ENCODE assay signal across 19 mouse cellular contexts in the genomic region with DNA sequence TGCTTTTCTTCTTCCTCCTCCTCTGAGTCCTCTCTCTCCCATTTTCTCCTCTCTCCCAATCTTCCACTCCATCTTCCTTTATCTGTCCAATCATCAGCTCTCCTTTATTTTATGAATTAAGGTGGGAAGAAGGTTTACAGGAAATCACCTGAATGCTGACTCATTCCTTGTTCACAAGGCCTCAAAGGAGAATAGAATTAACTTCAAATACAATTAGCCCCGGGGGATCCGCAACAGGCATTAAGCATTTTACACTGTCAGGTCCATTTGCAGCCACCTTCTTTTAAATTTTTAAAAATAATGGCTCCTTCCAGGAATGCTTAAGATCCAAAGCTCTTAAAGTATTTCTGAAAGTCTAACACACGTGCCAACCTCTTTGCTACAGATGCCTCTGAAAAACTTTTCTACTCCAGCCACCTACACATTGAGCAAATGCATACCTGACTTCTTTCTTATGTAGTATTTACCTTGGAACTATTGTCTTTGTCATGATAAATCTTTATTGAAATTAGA.
"Had no signal": no experiment of that assay in that cellular context is flagged by ENCODE, and none has a peak within 500 bp of the region (broad histone marks: within the 10 kb centered on the region; RNA-seq: fewer than 3 reads in every experiment).

No protein-coding gene starts in this region.

- H3K4me1 ChIP-seq: liver, embryonic 13.5 days; liver, embryonic 15.5 days; lung, embryonic 15.5 days; midbrain, embryonic 10.5 days; midbrain, embryonic 12.5 days; neural tube, embryonic 13.5 days; neural tube, embryonic 15.5 days; stomach, embryonic 15.5 days had no signal

- H3K4me3 ChIP-seq: liver, embryonic 13.5 days; liver, embryonic 15.5 days; lung, embryonic 15.5 days; midbrain, embryonic 10.5 days; midbrain, embryonic 12.5 days; myocyte; neural tube, embryonic 13.5 days; neural tube, embryonic 15.5 days; stomach, embryonic 15.5 days had no signal

- DNase-seq: liver, embryonic 13.5 days; liver, postnatal 0 days; lung, adult 2 months; lung, postnatal 4 days; midbrain, embryonic 14.5 days; right cerebral cortex, postnatal 25 days; right cerebral cortex, postnatal 4 days; spleen, adult 18-20 months; thymus, adult 2 months; thymus, postnatal 36 days had no signal

- H3K27me3 ChIP-seq: liver, embryonic 13.5 days; liver, embryonic 15.5 days; lung, embryonic 15.5 days; midbrain, embryonic 12.5 days; neural tube, embryonic 13.5 days; neural tube, embryonic 15.5 days; stomach, embryonic 15.5 days had no signal

- H3K36me3 ChIP-seq: lung, embryonic 15.5 days; neural tube, embryonic 13.5 days; neural tube, embryonic 15.5 days; stomach, embryonic 15.5 days had no signal

- H3K27ac ChIP-seq: liver, embryonic 13.5 days; liver, embryonic 15.5 days; lung, embryonic 15.5 days; midbrain, embryonic 10.5 days; midbrain, embryonic 12.5 days; neural tube, embryonic 13.5 days; neural tube, embryonic 15.5 days; stomach, embryonic 15.5 days; stomach, postnatal 0 days had no signal

- H3K9ac ChIP-seq: liver, embryonic 13.5 days; liver, embryonic 15.5 days; liver, postnatal 0 days; lung, embryonic 15.5 days; midbrain, embryonic 12.5 days; neural tube, embryonic 13.5 days; neural tube, embryonic 15.5 days; stomach, embryonic 15.5 days had no signal

- H3K9me3 ChIP-seq: liver, embryonic 13.5 days; liver, embryonic 15.5 days; lung, embryonic 15.5 days; midbrain, embryonic 10.5 days; midbrain, embryonic 12.5 days; neural tube, embryonic 13.5 days; neural tube, embryonic 15.5 days; stomach, embryonic 15.5 days had no signal
